Mouse (Mus musculus) kidney, adult 2 months (tissue): Measurements from ENCODE around the gene Tnrc18. TPM values are rescaled to one million over a fixed set of nuclear protein-coding genes. Genes with fewer than 3 reads are reported as not detected.
A peak's percentile ranks its signal among the peaks of the same experiment; 100 is the strongest.

ENCODE experiments used
- DNase-seq: peaks from one replicate; pipeline ENCODE4 v3.0.0; 2021
- H3K27ac ChIP-seq: fragments of 200-500 bp; 2 replicates; pipeline ENCODE4 v1.5.1; 2012; ENCODE audit warnings: low read depth, low read length, control low read depth, inconsistent platforms; ENCODE audit not compliant: insufficient read depth
- H3K27me3 ChIP-seq: fragments of 200-500 bp; replicated peaks from 2 replicates; pipeline ENCODE4 v1.6.1; 2012; ENCODE audit warnings: mild to moderate bottlenecking, moderate library complexity, low read length, inconsistent platforms; ENCODE audit not compliant: control insufficient read depth, insufficient read depth
- H3K36me3 ChIP-seq: fragments of 200-500 bp; 2 replicates; pipeline ENCODE4 v1.6.1; 2012; ENCODE audit warnings: mild to moderate bottlenecking, moderate library complexity, low read length, inconsistent platforms; ENCODE audit not compliant: control insufficient read depth, insufficient read depth
- H3K4me1 ChIP-seq: fragments of 200-500 bp; 2 replicates; pipeline ENCODE4 v1.6.1; 2011; ENCODE audit warnings: low read length; ENCODE audit not compliant: control insufficient read depth, insufficient read depth
- H3K4me3 ChIP-seq: fragments of 200-500 bp; 2 replicates; pipeline ENCODE4 v1.5.1; 2011; ENCODE audit warnings: mild to moderate bottlenecking, low read depth, low read length, control low read depth; ENCODE audit not compliant: insufficient read depth
- CTCF ChIP-seq: fragments of 200-500 bp; conservative IDR thresholded peaks from 2 replicates; pipeline ENCODE4 v1.5.1; 2011; ENCODE audit warnings: low read depth, mild to moderate bottlenecking, control low read depth, low read length, moderate library complexity, mixed read lengths; ENCODE audit not compliant: insufficient read depth, insufficient read length
- POLR2A ChIP-seq: fragments of 200-500 bp; IDR thresholded peaks from one replicate; pipeline ENCODE4 v1.6.1; 2011; ENCODE audit warnings: low read depth, low read length, control low read depth
- WGBS: fragments of 180-500 bp; shearing (Covaris S2); methylation state at CpG from one replicate; pipeline ENCODE4 v1.1.7; 2018; 5-methylcytosine and 5-hydroxymethylcytosine counted together
- polyA plus RNA-seq: library from polyadenylated mRNA; depleted of rRNA; stranded (reverse); fragments of >200 nt; gene quantifications from 2 replicates; pipeline ENCODE4 v1.2.3, GENCODE M21; 2012

Tnrc18 gene
- polyA plus RNA-seq, 1 experiment: 32.1 TPM

DNA sequence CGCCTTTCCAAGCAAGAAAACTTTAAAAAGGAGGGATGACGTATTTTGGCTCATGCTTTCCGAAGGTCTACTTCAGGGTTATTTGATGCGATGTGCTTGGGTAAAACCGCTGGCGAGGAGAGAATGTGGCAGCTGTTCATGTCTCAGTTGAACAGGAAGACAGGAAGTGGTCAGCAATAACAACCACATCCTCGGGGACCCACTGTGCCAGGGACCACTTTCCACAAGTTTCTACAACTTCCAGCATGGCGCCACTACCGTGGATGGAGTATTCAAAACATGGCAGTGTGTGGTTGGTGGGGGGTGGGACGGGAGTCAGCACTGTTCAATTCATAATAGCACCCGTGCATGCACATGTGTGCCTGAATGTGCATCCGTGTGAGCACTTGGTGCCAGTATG lies 87.2 kb downstream of the Tnrc18 start:
- 87% methylated on average over 12 of the region's 12 CpGs for WGBS
- no peak for TF ChIP-seq POLR2A
- no peak for TF ChIP-seq CTCF
- Histone ChIP-seq H3K4me3 (no peak overlapping the region), H3K4me1 (no peaks in the 10 kb centered on the region), H3K27me3 (no peaks in the 10 kb centered on the region), H3K36me3 (peaks cover 10% of the 10 kb centered on the region), H3K27ac (no peak overlapping the region)
- DNase-seq: no peak

DNA sequence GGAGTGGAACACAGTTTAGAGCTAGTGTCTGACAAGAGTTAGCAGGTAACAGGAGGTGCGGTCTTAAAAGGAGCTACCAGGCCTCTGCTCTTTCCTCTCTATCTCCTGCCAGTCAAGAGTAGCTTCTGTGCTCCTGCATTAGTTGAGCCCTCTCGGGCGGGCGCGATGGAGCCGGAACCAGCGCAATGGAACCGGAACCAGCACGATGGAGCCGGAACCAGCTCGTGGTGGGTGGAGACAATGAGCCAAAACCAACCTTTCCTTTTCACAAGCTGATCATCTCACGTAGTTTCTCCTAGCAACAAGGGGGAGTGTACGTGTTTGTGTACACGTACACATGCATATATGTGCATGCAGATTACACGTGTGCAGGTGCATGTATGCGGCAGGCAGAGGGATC lies 89.2 kb downstream of the Tnrc18 start:
- TF ChIP-seq POLR2A (no peak), CTCF (no peak)
- H3K27me3 ChIP-seq: no peaks in the 10 kb centered on the region
- WGBS: 98% methylated on average over 16 of the region's 16 CpGs
- H3K4me1 ChIP-seq: no peaks in the 10 kb centered on the region
- no peak for DNase-seq
- peaks cover 7% of the 10 kb centered on the region for H3K36me3 ChIP-seq
- H3K4me3 ChIP-seq: no peak overlapping the region
- no peak overlapping the region for H3K27ac ChIP-seq

DNA sequence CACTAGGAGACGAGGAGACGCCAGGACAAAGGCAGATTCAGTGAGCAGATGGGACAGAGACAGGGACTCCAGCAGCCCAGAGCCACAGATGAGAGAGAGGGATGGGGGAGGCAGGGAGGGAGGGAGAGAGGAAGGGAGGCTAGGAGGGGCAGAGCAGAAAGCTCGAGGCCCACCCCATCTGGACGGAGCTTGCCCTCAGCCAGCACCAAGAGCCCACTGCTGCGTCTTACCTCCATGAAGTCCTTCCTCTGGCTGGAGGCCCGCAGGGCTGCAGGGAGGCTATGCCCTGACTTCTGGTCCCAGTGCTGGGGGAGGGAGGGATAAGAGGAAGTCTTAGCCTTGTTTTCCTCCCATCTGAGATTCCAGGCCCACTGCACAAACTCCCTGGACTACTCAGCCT lies 90.7 kb downstream of the Tnrc18 start:
- Histone ChIP-seq H3K27me3 (no peaks in the 10 kb centered on the region), H3K27ac (no peak overlapping the region), H3K4me3 (no peak overlapping the region), H3K36me3 (peaks cover 5% of the 10 kb centered on the region), H3K4me1 (no peaks in the 10 kb centered on the region)
- 94% methylated on average over 6 of the region's 6 CpGs for WGBS
- DNase-seq: no peak
- TF ChIP-seq POLR2A (no peak), CTCF (no peak)

DNA sequence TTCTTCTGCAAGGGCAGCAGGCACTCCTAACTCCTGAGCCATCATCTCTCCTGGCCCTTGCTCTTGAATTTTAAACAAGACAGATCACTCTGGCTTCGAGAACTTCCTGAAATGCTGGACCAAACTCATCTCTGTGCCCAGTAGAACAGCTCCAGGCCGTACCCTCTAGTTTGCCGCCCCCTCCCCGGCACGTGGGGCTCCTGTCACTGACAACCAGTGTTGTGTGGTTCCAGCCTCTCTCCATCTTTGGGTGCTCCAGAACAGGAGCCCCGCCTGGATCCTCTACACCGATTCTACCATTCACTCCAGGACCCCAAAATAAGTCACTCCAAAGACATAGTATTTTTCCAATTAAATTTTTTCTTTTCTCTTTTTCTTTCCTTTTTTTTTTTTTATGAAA lies 93.2 kb downstream of the Tnrc18 start:
- TF ChIP-seq CTCF (no peak), POLR2A (no peak)
- Histone ChIP-seq H3K36me3 (0 out of 2 replicates have a peak, but pooled peaks cover 2% of the 10 kb centered on the region), H3K27me3 (no peaks in the 10 kb centered on the region), H3K4me1 (no peaks in the 10 kb centered on the region), H3K4me3 (no peak overlapping the region), H3K27ac (no peak overlapping the region)
- DNase-seq: no peak
- 95% methylated on average over 7 of the region's 7 CpGs for WGBS

- TF ChIP-seq POLR2A: no peak
- peak; percentile 86 for TF ChIP-seq CTCF
- Histone ChIP-seq H3K27me3 (no peaks in the 10 kb centered on the region), H3K4me3 (no peak overlapping the region), H3K27ac (no peak overlapping the region), H3K36me3 (0 out of 2 replicates have a peak, but pooled peaks cover 2% of the 10 kb centered on the region), H3K4me1 (no peaks in the 10 kb centered on the region)
- WGBS: 11% methylated on average over 7 of the region's 7 CpGs
- peak; percentile 72 for DNase-seq
These were observed 93.8 kb downstream of the Tnrc18 start for GRCm38 (mm10) chr5:142723520-142724133.

DNA sequence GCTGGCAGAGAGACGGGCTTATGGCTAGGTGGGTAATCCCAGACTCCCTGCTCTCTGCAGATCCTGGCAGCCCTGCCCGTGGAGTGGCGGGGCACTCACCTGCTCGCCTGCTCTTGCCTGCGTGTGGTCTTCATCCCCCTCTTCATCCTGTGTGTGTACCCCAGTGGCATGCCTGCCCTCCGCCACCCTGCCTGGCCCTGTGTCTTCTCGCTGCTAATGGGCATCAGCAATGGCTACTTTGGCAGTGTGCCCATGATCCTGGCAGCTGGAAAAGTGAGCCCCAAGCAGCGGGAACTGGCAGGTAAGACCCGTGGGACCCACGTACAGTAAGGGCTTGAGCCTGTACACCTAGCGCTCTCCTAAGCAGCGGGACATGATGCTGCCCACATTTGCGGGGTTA lies 97.6 kb downstream of the Tnrc18 start:
- no peaks in the 10 kb centered on the region for H3K36me3 ChIP-seq
- no peak overlapping the region for H3K4me3 ChIP-seq
- no peak for TF ChIP-seq CTCF
- no peak for TF ChIP-seq POLR2A
- H3K4me1 ChIP-seq: no peaks in the 10 kb centered on the region
- no peaks in the 10 kb centered on the region for H3K27me3 ChIP-seq
- WGBS: 71% methylated on average over 13 of the region's 13 CpGs
- no peak overlapping the region for H3K27ac ChIP-seq
- DNase-seq: no peak

DNA sequence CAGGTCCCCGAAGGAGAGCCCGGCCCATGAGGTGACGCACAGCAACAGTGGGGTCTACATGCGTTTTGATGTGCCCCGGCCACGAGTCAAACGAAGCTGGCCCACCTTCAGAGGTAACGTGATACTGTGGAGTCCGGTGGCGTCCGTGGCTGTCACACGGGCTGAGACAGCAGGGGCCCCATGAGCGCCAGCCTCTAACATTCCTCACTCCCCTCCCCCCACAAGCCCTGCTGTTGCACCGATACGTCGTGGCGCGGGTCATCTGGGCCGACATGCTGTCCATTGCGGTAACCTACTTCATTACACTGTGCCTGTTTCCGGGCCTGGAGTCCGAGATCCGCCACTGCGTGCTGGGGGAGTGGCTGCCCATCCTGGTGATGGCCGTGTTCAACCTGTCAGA lies 99.0 kb downstream of the Tnrc18 start:
- H3K27me3 ChIP-seq: no peaks in the 10 kb centered on the region
- no peak for DNase-seq
- no peak overlapping the region for H3K4me3 ChIP-seq
- H3K4me1 ChIP-seq: no peaks in the 10 kb centered on the region
- H3K27ac ChIP-seq: no peak overlapping the region
- H3K36me3 ChIP-seq: no peaks in the 10 kb centered on the region
- TF ChIP-seq CTCF (no peak), POLR2A (no peak)
- WGBS: 40% methylated on average over 25 of the region's 25 CpGs
